In the genomic region with DNA sequence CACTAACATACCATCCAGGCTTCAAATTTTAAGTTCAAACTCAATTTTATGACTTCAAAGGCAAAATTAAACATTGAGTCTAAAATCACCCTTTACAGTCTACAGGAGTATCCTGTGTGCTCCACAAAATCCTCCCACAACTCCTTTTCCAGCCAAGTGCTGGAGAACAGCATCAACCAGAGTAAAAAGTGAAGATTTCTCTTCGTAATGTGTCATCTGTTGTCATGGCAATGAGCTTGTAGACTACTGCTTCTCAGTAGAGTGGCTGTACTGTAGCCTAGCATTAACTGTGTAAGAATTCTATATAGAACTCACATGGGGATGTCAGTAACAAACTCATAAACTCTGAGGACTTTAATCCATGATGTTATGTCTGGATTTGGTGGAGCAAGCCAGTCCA, we compare ENCODE assay signal across 16 mouse cellular contexts.
A peak's percentile ranks its signal among the peaks of the same experiment; 100 is the strongest.
DNase-seq lines count a peak whose midpoint lies in the region.
"Had no signal": no experiment of that assay in that cellular context is flagged by ENCODE, and none has a peak within 500 bp of the region (broad histone marks: within the 10 kb centered on the region; RNA-seq: fewer than 3 reads in every experiment).

No protein-coding gene starts in this region.

- DNase-seq in right cerebral cortex, adult 18-20 months, result peak; percentile 71
- DNase-seq in right cerebral cortex, postnatal 14 days, result no peak
- peak; percentile 39 to 76 for DNase-seq in frontal cortex, postnatal 36 days (ENCODE audit: low spot score in 2 of 2)
- DNase-seq in left cerebral cortex, postnatal 25 days (ENCODE audit: low spot score in 2 of 2), result peak; percentile 32 to 93
- DNase-seq in urinary bladder, adult 18-20 months (ENCODE audit: low spot score in 2 of 2), result no peak
- no peak for DNase-seq in lung, postnatal 14 days
- no peak for DNase-seq in MN1 (ENCODE audit: low spot score)
- DNase-seq: adrenal gland, postnatal 10 days; cerebellum, adult 2 months; cerebellum, postnatal 25 days; embryo, embryonic 11 days; heart, postnatal 4 days; kidney, adult 8-10 months; kidney, postnatal 10 days; layer of hippocampus, postnatal 36 days; liver, postnatal 0 days had no signal

- intact Hi-C loops in left cerebral cortex, postnatal 25 days (cut with DNase I), result loop anchor here (5.0 kb wide), 1 partner anchor 357 kb away; no protein-coding TSS in a partner anchor

Comparison
In these comparisons a context has a peak if more than half of its experiments do, and no peak if none do; other contexts are left out.
1. DNase-seq: peak in right cerebral cortex, adult 18-20 months (single experiment), frontal cortex, postnatal 36 days (2 of 2) and left cerebral cortex, postnatal 25 days (2 of 2); none in right cerebral cortex, postnatal 14 days (single experiment), urinary bladder, adult 18-20 months (0 of 2), lung, postnatal 14 days (single experiment) and MN1 (single experiment).